Mouse (Mus musculus): ENCODE measurements at regions not wholly inside any gene's neighbourhood (a gene's known extent, or its start where the extent isn't known, plus 50 kb on each side); places are given as distances from the start of the nearest gene placed in this dataset.

GRCm38 (mm10) chr15:68445341-68445740 lies 1944.6 kb upstream of the Lrrc6 start:
- DNase-seq, result no peak

- DNase-seq, result no peak
These were observed 1939.9 kb upstream of the Lrrc6 start for GRCm38 (mm10) chr15:68440636-68441035.

- peak in 1 of 2 experiments; percentile 33 for DNase-seq
These were observed 1935.3 kb upstream of the Lrrc6 start for GRCm38 (mm10) chr15:68435961-68436360.

- no peak for DNase-seq
These were observed 1930.5 kb upstream of the Lrrc6 start for GRCm38 (mm10) chr15:68431251-68431650.

- DNase-seq, result peak in 1 of 2 experiments; percentile 26
These were observed 1929.8 kb upstream of the Lrrc6 start for GRCm38 (mm10) chr15:68430486-68430885.

GRCm38 (mm10) chr15:68428444-68429228 lies 1927.9 kb upstream of the Lrrc6 start:
- DNase-seq, result peak; percentile 36 to 80

- DNase-seq, result no peak
These were observed 1916.4 kb upstream of the Lrrc6 start for GRCm38 (mm10) chr15:68417142-68417541.

- peak; percentile 21 to 58 for DNase-seq
These were observed 1914.8 kb upstream of the Lrrc6 start for GRCm38 (mm10) chr15:68415401-68415925.

- no peak for DNase-seq
These were observed 1913.3 kb upstream of the Lrrc6 start for GRCm38 (mm10) chr15:68414047-68414446.

GRCm38 (mm10) chr15:68412697-68413096 lies 1912.0 kb upstream of the Lrrc6 start:
- peak; percentile 50 to 72 for DNase-seq

- peak; percentile 31 to 57 for DNase-seq
These were observed 1911.4 kb upstream of the Lrrc6 start for GRCm38 (mm10) chr15:68412156-68412555.

GRCm38 (mm10) chr15:68403554-68404070 lies 1902.9 kb upstream of the Lrrc6 start:
- peak; percentile 54 to 63 for DNase-seq

- no peak for DNase-seq
These were observed 1901.0 kb upstream of the Lrrc6 start for GRCm38 (mm10) chr15:68401726-68402125.

- DNase-seq, result peak in 1 of 2 experiments; percentile 22
These were observed 1900.3 kb upstream of the Lrrc6 start for GRCm38 (mm10) chr15:68401006-68401405.

- no peak for DNase-seq
These were observed 1895.9 kb upstream of the Lrrc6 start for GRCm38 (mm10) chr15:68396566-68396965.

- DNase-seq, result peak; percentile 25 to 30
These were observed 1894.0 kb upstream of the Lrrc6 start for GRCm38 (mm10) chr15:68394749-68395148.

- DNase-seq, result no peak
These were observed 1893.4 kb upstream of the Lrrc6 start for GRCm38 (mm10) chr15:68394157-68394556.

GRCm38 (mm10) chr15:68391737-68392136 lies 1891.0 kb upstream of the Lrrc6 start:
- DNase-seq, result no peak

GRCm38 (mm10) chr15:68389855-68390254 lies 1889.1 kb upstream of the Lrrc6 start:
- no peak for DNase-seq

GRCm38 (mm10) chr15:68387349-68388065 lies 1886.8 kb upstream of the Lrrc6 start:
- no peak for DNase-seq

- DNase-seq, result no peak
These were observed 1884.0 kb upstream of the Lrrc6 start for GRCm38 (mm10) chr15:68384571-68385335.

- no peak for DNase-seq
These were observed 1874.5 kb upstream of the Lrrc6 start for GRCm38 (mm10) chr15:68375166-68375565.
